Mouse (Mus musculus) adipose tissue, adult 10 weeks (tissue): Measurements from ENCODE around the gene Tsc22d2. TPM values are rescaled to one million over a fixed set of nuclear protein-coding genes. Genes with fewer than 3 reads are reported as not detected.

Experiments
- polyA plus RNA-seq: library from polyadenylated mRNA; stranded (reverse); fragments of 350-450 nt; fragmentation: Illumina TruSeq; extraction: RNeasy Lipid Tissue Mini Kit (QIAGEN cat#74804); gene quantifications from one replicate; pipeline ENCODE4 v1.2.3, GENCODE M21; 2014; ENCODE audit warnings: low read depth, low replicate concordance

The Tsc22d2 gene
- 11.8 TPM for polyA plus RNA-seq

GRCm38 (mm10) chr3:58414234-58414938 is at the start of gene Tsc22d2:
Gene Tsc22d2, plus strand, starts transcription at chr3:58414715.

Other genes starting within 250 kb of the Tsc22d2 start
- gene Eif2a, start 111.1 kb downstream of the Tsc22d2 start, polyA plus RNA-seq = 34.7 TPM
- gene Serp1, start 111.2 kb downstream of the Tsc22d2 start, polyA plus RNA-seq = 117 TPM
- gene Selenot, start 161.9 kb downstream of the Tsc22d2 start, polyA plus RNA-seq = 101 TPM
- gene Erich6, start 222.5 kb downstream of the Tsc22d2 start, polyA plus RNA-seq = 1.8 TPM